Mouse (Mus musculus) limb, embryonic 14.5 days (tissue): ENCODE results near the gene Megf9. TPM values are rescaled to one million over a fixed set of nuclear protein-coding genes. Genes with fewer than 3 reads are reported as not detected.

Experiments
- ATAC-seq: fragments of 200-750 bp; cut with Nextera tagmentation; 2 replicates; pipeline ENCODE4 v1.8.0; 2017; ENCODE audit warnings: low read depth, moderate number of reproducible peaks, moderate TSS enrichment; ENCODE audit not compliant: low FRiP score
- DNase-seq: peaks from one replicate; pipeline ENCODE4 v3.0.0-alpha.2; 2015; ENCODE audit warnings: low spot score
- H3K27ac ChIP-seq: fragments of 300-500 bp; sonication (generic); replicated peaks from 2 replicates; pipeline ENCODE4 v1.5.1; 2014; ENCODE audit warnings: low read depth, mild to moderate bottlenecking, low read length, moderate library complexity, mixed read lengths
- H3K27me3 ChIP-seq: fragments of 300-500 bp; sonication (generic); 2 replicates; pipeline ENCODE4 v1.6.1; 2014; ENCODE audit warnings: low read length, mixed read lengths; ENCODE audit not compliant: control insufficient read depth, insufficient read depth
- H3K36me3 ChIP-seq: fragments of 300-500 bp; sonication (generic); 2 replicates; pipeline ENCODE4 v1.6.1; 2014; ENCODE audit warnings: mild to moderate bottlenecking, low read length, moderate library complexity, mixed read lengths; ENCODE audit not compliant: control insufficient read depth, insufficient read depth
- H3K4me1 ChIP-seq: fragments of 300-500 bp; sonication (generic); 2 replicates; pipeline ENCODE4 v1.6.1; 2014; ENCODE audit warnings: antibody characterized with exemption, low read length, mixed read lengths; ENCODE audit not compliant: control insufficient read depth, insufficient read depth
- H3K4me2 ChIP-seq: fragments of 300-500 bp; sonication (generic); replicated peaks from 2 replicates; pipeline ENCODE4 v1.6.1; 2014; ENCODE audit warnings: low read depth, mild to moderate bottlenecking, low read length, moderate library complexity; ENCODE audit not compliant: severe bottlenecking
- H3K4me3 ChIP-seq: fragments of 300-500 bp; sonication (generic); replicated peaks from 2 replicates; pipeline ENCODE4 v1.5.1; 2014; ENCODE audit warnings: low read length
- H3K9ac ChIP-seq: fragments of 300-500 bp; sonication (generic); 2 replicates; pipeline ENCODE4 v1.6.1; 2014; ENCODE audit warnings: mild to moderate bottlenecking, low read depth, low read length, moderate library complexity; ENCODE audit not compliant: severe bottlenecking
- H3K9me3 ChIP-seq: fragments of 300-500 bp; sonication (generic); 2 replicates; pipeline ENCODE4 v1.6.1; 2016; ENCODE audit warnings: low read length; ENCODE audit not compliant: control insufficient read depth
- POLR2A ChIP-seq: fragments of 200-500 bp; IDR thresholded peaks from 2 replicates; pipeline ENCODE4 v1.8.0; 2012; ENCODE audit warnings: inconsistent platforms, mild to moderate bottlenecking, moderate library complexity, borderline replicate concordance; ENCODE audit not compliant: insufficient read depth, insufficient read length; ENCODE audit errors: extremely low read depth
- WGBS: fragments of 180-500 bp; shearing (Covaris S2); extraction: QIAGEN DNeasy Blood & Tissue Kit; methylation state at CpG from one replicate; pipeline ENCODE4 v1.1.7; 2014; 5-methylcytosine and 5-hydroxymethylcytosine counted together
- polyA plus RNA-seq, 2 experiments: library from polyadenylated mRNA; depleted of rRNA in 1 of 2; stranded (reverse) in 1 of 2; unstranded in 1 of 2; fragments of >200 nt; fragmentation: Nextera tagmentation in 1 of 2; extraction: Ambion mirVana in 1 of 2; gene quantifications; 2 replicates each; pipeline versions ENCODE4 v1.2.1 to v1.2.3; 2012 to 2014

Megf9 gene
- polyA plus RNA-seq (2012; rRNA removed) (9.2 and 11.8 TPM in 2 replicates), polyA plus RNA-seq (2014; fragmentation: Nextera tagmentation; extraction: Ambion mirVana) (16.5 and 17.3 TPM in 2 replicates)

GRCm38 (mm10) chr4:70534891-70535269, at the start of gene Megf9:
Gene Megf9, minus strand, starts transcription at chr4:70534995.
- peak within 1 kb of the TSS; percentile 94 for H3K27ac ChIP-seq
- H3K9ac ChIP-seq: peak within 1 kb of the TSS; percentile 96
- H3K4me2 ChIP-seq: peak within 1 kb of the TSS; percentile 88
- no peaks in the 10 kb centered on the region for H3K27me3 ChIP-seq
- WGBS: 6% methylated on average over 35 of the region's 46 CpGs
- H3K36me3 ChIP-seq: no peaks in the 10 kb centered on the region
- peak within 1 kb of the TSS; percentile 82 for H3K4me3 ChIP-seq
- DNase-seq (peak; percentile 98), ATAC-seq (peak; percentile 99)
- peaks cover 14% of the 10 kb centered on the region for H3K4me1 ChIP-seq
- no peaks in the 10 kb centered on the region for H3K9me3 ChIP-seq
- peak; percentile 95 for TF ChIP-seq POLR2A

GRCm38 (mm10) chr4:70579654-70580053, 44.9 kb upstream of the Megf9 start:
- Histone ChIP-seq H3K27me3 (no peaks in the 10 kb centered on the region), H3K27ac (no peak overlapping the region), H3K9me3 (no peaks in the 10 kb centered on the region), H3K36me3 (no peaks in the 10 kb centered on the region), H3K4me3 (no peak overlapping the region), H3K4me2 (no peak overlapping the region), H3K4me1 (no peaks in the 10 kb centered on the region), H3K9ac (no peak overlapping the region)
- ATAC-seq (no peak), DNase-seq (no peak)
- WGBS: 40% methylated on average over 3 of the region's 3 CpGs
- no peak for TF ChIP-seq POLR2A

- Histone ChIP-seq H3K27ac (no peak overlapping the region), H3K4me2 (no peak overlapping the region), H3K27me3 (no peaks in the 10 kb centered on the region), H3K9me3 (no peaks in the 10 kb centered on the region), H3K4me3 (no peak overlapping the region), H3K36me3 (no peaks in the 10 kb centered on the region), H3K4me1 (no peaks in the 10 kb centered on the region), H3K9ac (no peak overlapping the region)
- DNase-seq (no peak), ATAC-seq (no peak)
- TF ChIP-seq POLR2A: no peak
- WGBS: 68% methylated on average over 3 of the region's 3 CpGs
Measured at GRCm38 (mm10) chr4:70578301-70578700, 43.5 kb upstream of the Megf9 start.

- ATAC-seq (no peak), DNase-seq (no peak)
- Histone ChIP-seq H3K9ac (no peak overlapping the region), H3K9me3 (no peaks in the 10 kb centered on the region), H3K4me3 (no peak overlapping the region), H3K36me3 (no peaks in the 10 kb centered on the region), H3K4me1 (no peaks in the 10 kb centered on the region), H3K4me2 (no peak overlapping the region), H3K27ac (no peak overlapping the region), H3K27me3 (no peaks in the 10 kb centered on the region)
- no peak for TF ChIP-seq POLR2A
Measured at GRCm38 (mm10) chr4:70576096-70576495, 41.3 kb upstream of the Megf9 start.

- ATAC-seq: no peak
- Histone ChIP-seq H3K4me1 (no peaks in the 10 kb centered on the region), H3K4me3 (no peak overlapping the region), H3K9me3 (no peaks in the 10 kb centered on the region), H3K27me3 (no peaks in the 10 kb centered on the region), H3K27ac (no peak overlapping the region), H3K9ac (no peak overlapping the region), H3K36me3 (no peaks in the 10 kb centered on the region), H3K4me2 (no peak overlapping the region)
- WGBS: 84% methylated on average over 2 of the region's 2 CpGs
- no peak for DNase-seq
- TF ChIP-seq POLR2A: no peak
Measured at GRCm38 (mm10) chr4:70573926-70574325, 39.1 kb upstream of the Megf9 start.

GRCm38 (mm10) chr4:70553888-70554287, 19.1 kb upstream of the Megf9 start:
- 68% methylated on average over 2 of the region's 2 CpGs for WGBS
- no peak for ATAC-seq

More at GRCm38 (mm10) chr4:70553888-70554287, 19.1 kb upstream of the Megf9 start:
- Histone ChIP-seq H3K4me3 (no peak overlapping the region), H3K36me3 (no peaks in the 10 kb centered on the region), H3K4me2 (no peak overlapping the region), H3K9ac (no peak overlapping the region), H3K27ac (no peak overlapping the region), H3K9me3 (no peaks in the 10 kb centered on the region), H3K4me1 (no peaks in the 10 kb centered on the region), H3K27me3 (no peaks in the 10 kb centered on the region)
- DNase-seq: no peak
- TF ChIP-seq POLR2A: no peak
